Mouse (Mus musculus): ENCODE results near the gene Glipr1l1.
A peak's percentile ranks its signal among the peaks of the same experiment; 100 is the strongest.
"Not testable (repeated sequence)": the region's sequence is repeated elsewhere in the genome, so short reads cannot be mapped to it uniquely, and the experiment has no call there.

Gene Glipr1l1

GRCm38 (mm10) chr10:112059702-112060582, at the start of gene Glipr1l1:
Gene Glipr1l1 (plus strand): TSS chr10:112060189.
- DNase-seq (ENCODE audit: extremely low read depth, insufficient read length, low spot score) = no peak

- DNase-seq (ENCODE audit: extremely low read depth, insufficient read length, low spot score) = no peak
Observed at GRCm38 (mm10) chr10:112023585-112023984, 36.4 kb upstream of the Glipr1l1 start.

GRCm38 (mm10) chr10:112028689-112029088, 31.3 kb upstream of the Glipr1l1 start:
- DNase-seq (ENCODE audit: extremely low read depth, insufficient read length, low spot score) = not testable (repeated sequence)

- not testable (repeated sequence) for DNase-seq (ENCODE audit: extremely low read depth, insufficient read length, low spot score)
Observed at GRCm38 (mm10) chr10:112043523-112043922, 16.5 kb upstream of the Glipr1l1 start.

- DNase-seq (ENCODE audit: extremely low read depth, insufficient read length, low spot score) = not testable (repeated sequence)
Observed at GRCm38 (mm10) chr10:112044283-112044682, 15.7 kb upstream of the Glipr1l1 start.

GRCm38 (mm10) chr10:112051220-112051619, 8.8 kb upstream of the Glipr1l1 start:
- no peak for DNase-seq (ENCODE audit: extremely low read depth, insufficient read length, low spot score)

- not testable (repeated sequence) for DNase-seq (ENCODE audit: extremely low read depth, insufficient read length, low spot score)
Observed at GRCm38 (mm10) chr10:112051956-112052355, 8.0 kb upstream of the Glipr1l1 start.

GRCm38 (mm10) chr10:112060583-112060934, 570 bp downstream of the Glipr1l1 start:
- DNase-seq (ENCODE audit: extremely low read depth, insufficient read length, low spot score) = not testable (repeated sequence)

GRCm38 (mm10) chr10:112080044-112080443, 20.1 kb downstream of the Glipr1l1 start:
- no peak for DNase-seq (ENCODE audit: extremely low read depth, insufficient read length, low spot score)

GRCm38 (mm10) chr10:112083157-112083556, 23.2 kb downstream of the Glipr1l1 start, which contains the start of gene Glipr1l2:
Gene Glipr1l2 (plus strand): TSS chr10:112083354.
- no peak for DNase-seq (ENCODE audit: extremely low read depth, insufficient read length, low spot score)

GRCm38 (mm10) chr10:112105785-112106184, 45.8 kb downstream of the Glipr1l1 start:
- DNase-seq (ENCODE audit: extremely low read depth, insufficient read length, low spot score) = peak; percentile 18

GRCm38 (mm10) chr10:112110401-112110800, 50.4 kb downstream of the Glipr1l1 start:
- DNase-seq (ENCODE audit: extremely low read depth, insufficient read length, low spot score) = no peak

GRCm38 (mm10) chr10:112125090-112125489, 65.1 kb downstream of the Glipr1l1 start:
- DNase-seq (ENCODE audit: extremely low read depth, insufficient read length, low spot score) = not testable (repeated sequence)

- DNase-seq (ENCODE audit: extremely low read depth, insufficient read length, low spot score) = not testable (repeated sequence)
Observed at GRCm38 (mm10) chr10:112127682-112128230, 67.8 kb downstream of the Glipr1l1 start.
